Mouse (Mus musculus): ENCODE results near the gene Aktip. TPM values are rescaled to one million over a fixed set of nuclear protein-coding genes. Genes with fewer than 3 reads are reported as not detected.
A peak's percentile ranks its signal among the peaks of the same experiment; 100 is the strongest.

The Aktip gene
- polyA plus RNA-seq, 1 experiment: 72.0 TPM

DNA sequence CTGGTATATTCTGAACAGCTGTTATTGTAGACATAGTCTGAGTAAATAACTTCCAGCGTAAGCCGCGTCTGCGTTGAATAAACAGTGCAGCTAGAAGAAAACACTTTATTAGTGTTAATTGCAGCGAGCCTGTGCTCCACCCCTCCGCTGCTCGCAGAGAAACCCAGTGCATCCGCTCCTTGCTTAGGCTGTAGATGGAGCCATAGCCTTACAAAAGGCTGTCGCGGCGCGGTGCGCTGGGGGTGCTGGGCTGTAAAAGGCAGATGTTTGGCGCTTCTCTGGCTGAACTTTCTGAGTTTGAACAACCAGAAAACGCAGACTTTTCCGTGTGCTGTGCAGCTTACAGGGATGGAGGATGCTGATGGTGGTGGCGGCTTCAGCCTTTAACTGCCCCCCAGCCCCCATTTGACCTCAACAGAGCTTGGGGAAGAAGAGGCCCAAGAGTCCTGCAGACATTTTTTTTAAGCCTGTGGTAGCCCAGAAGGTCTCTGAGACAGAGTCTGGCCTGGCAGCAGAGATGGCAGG is 8.9 kb downstream of the Aktip start:
- DNase-seq (ENCODE audit: low read depth): peak; percentile 92
- no peak for TF ChIP-seq POLR2A (IDR thresholded peaks at IDR 0.05; ENCODE audit: borderline replicate concordance, extremely low read depth, insufficient read depth, insufficient read length, poor library complexity, severe bottlenecking)
- peak; percentile 95 for TF ChIP-seq CTCF (IDR thresholded peaks at IDR 0.05; ENCODE audit: borderline replicate concordance, extremely low read depth, insufficient read depth, insufficient read length)

DNA sequence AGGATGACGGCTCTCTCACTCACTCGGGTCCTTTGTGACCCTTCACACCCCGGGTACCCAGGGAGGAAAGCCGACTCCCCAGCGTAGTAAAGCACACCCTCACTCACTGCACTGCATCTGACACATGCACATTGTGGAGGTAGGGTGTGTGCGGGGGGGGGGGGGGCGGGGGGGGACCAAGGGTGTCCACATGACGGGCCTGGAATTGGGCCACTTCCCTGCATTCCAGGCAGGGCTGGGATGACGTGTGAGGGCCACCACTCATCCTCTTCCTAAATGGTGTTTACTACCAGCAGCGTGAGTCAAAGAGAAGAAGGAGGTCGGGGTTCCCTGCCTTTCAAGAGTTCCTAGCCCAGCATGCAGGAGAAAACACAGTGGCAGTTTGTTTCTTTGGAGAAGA is 11.6 kb downstream of the Aktip start:
- TF ChIP-seq CTCF (IDR thresholded peaks at IDR 0.05; ENCODE audit: borderline replicate concordance, extremely low read depth, insufficient read depth, insufficient read length) (no peak), POLR2A (IDR thresholded peaks at IDR 0.05; ENCODE audit: borderline replicate concordance, extremely low read depth, insufficient read depth, insufficient read length, poor library complexity, severe bottlenecking) (no peak)
- DNase-seq (ENCODE audit: low read depth): no peak

DNA sequence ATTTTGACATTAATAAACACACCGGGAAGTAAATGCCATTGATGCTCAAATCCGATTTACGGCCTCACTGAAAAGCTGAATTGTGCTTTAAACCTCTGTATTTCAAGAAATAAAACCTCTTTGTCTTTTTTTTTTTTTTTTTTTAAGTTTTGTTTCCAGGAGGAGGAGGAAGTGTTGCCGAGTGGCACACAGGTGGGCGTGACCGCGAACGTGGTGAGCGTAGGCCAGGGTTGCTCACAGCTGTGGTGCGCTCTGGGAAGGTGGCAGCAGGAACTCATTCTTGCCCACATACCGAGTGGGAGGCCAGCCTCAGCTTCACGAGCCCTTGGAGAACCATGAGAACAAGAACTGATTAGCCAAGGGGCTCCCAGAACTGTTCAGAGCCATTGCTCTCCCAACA is 13.4 kb downstream of the Aktip start:
- TF ChIP-seq CTCF (IDR thresholded peaks at IDR 0.05; ENCODE audit: borderline replicate concordance, extremely low read depth, insufficient read depth, insufficient read length): no peak
- TF ChIP-seq POLR2A (IDR thresholded peaks at IDR 0.05; ENCODE audit: borderline replicate concordance, extremely low read depth, insufficient read depth, insufficient read length, poor library complexity, severe bottlenecking): no peak
- no peak for DNase-seq (ENCODE audit: low read depth)

DNA sequence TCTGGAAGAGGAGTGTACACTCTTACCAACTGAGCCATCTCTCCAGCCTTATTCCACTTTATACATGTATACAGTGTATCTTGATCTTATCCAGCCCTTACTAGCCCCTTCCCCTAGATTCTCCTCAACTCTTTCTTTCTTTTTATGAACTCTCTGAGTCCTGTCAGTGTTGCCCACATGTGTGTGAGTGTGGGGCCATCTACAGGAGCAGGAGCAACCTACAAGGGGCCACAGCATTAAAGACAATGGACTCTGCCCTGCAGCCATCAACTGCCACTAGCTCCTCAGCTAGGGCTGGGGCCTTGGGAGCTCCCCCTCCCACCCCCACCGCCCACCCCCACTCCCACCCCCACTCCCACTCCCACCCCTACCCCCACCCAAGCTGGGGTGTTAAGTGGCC is 22.1 kb downstream of the Aktip start:
- DNase-seq (ENCODE audit: low read depth): no peak
- TF ChIP-seq CTCF (IDR thresholded peaks at IDR 0.05; ENCODE audit: borderline replicate concordance, extremely low read depth, insufficient read depth, insufficient read length): no peak
- TF ChIP-seq POLR2A (IDR thresholded peaks at IDR 0.05; ENCODE audit: borderline replicate concordance, extremely low read depth, insufficient read depth, insufficient read length, poor library complexity, severe bottlenecking): no peak

DNA sequence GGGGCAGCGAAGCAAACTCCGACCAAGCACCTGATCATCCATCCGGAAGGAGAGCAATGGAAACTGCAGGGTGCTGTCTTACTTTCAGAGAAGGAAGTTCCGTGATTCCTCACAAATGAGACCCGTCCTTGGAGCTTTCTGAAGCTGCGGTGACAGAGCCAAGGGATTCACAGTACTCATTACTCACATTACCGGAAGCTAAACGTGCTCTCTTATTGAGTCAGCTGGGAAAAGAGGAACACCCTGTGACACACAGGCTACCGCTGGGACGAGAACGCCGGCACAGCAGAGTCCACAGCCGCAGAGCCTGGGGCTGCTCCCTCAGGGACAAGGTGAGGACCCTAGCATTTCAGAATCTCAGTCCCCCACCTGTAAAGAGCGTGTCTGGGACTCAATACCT is 23.6 kb downstream of the Aktip start:
- TF ChIP-seq POLR2A (IDR thresholded peaks at IDR 0.05; ENCODE audit: borderline replicate concordance, extremely low read depth, insufficient read depth, insufficient read length, poor library complexity, severe bottlenecking) (no peak), CTCF (IDR thresholded peaks at IDR 0.05; ENCODE audit: borderline replicate concordance, extremely low read depth, insufficient read depth, insufficient read length) (no peak)
- DNase-seq (ENCODE audit: low read depth): no peak

DNA sequence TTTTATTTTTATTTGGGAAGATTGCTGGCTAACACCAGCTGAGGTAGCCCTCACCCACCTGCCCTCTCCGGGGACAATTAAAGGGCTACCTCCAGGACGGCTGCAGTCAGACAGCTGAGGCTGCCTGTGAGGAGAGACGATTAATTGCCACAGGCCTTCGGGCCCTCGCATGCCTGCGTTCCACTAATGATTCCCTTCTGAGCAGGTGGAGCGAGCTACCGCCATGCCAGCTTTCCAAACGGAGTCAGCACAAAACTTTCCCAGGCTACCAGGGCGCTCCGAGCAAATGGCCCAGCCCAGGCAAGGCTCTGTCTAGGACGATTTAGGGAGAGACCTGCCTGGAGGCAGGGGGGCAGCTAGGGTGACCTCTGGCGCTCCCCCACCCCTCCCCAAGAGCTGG is 28.2 kb downstream of the Aktip start:
- peak; percentile 75 for DNase-seq (ENCODE audit: low read depth)
- TF ChIP-seq POLR2A (IDR thresholded peaks at IDR 0.05; ENCODE audit: borderline replicate concordance, extremely low read depth, insufficient read depth, insufficient read length, poor library complexity, severe bottlenecking): no peak

DNA sequence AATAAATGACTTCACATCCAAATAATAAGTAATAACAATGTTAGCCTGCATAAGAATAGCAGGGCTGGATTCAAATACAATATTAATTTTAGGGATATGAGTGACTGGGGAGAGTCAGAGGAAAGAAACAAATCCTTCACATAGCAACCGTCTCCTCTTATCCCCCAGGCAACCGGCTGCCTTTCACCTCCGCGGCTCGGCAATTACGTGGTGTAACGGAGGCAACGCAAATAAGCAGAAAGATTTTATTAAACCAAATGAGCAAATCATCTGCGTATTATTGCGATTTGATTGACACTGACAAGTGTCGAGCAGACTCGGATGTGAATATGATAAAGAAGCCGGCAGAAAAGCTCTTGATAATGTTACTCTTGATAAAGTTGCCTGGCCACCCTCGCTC is 28.9 kb downstream of the Aktip start:
- DNase-seq (ENCODE audit: low read depth): peak; percentile 87
- TF ChIP-seq POLR2A (IDR thresholded peaks at IDR 0.05; ENCODE audit: borderline replicate concordance, extremely low read depth, insufficient read depth, insufficient read length, poor library complexity, severe bottlenecking) (no peak), CTCF (IDR thresholded peaks at IDR 0.05; ENCODE audit: borderline replicate concordance, extremely low read depth, insufficient read depth, insufficient read length) (no peak)

DNA sequence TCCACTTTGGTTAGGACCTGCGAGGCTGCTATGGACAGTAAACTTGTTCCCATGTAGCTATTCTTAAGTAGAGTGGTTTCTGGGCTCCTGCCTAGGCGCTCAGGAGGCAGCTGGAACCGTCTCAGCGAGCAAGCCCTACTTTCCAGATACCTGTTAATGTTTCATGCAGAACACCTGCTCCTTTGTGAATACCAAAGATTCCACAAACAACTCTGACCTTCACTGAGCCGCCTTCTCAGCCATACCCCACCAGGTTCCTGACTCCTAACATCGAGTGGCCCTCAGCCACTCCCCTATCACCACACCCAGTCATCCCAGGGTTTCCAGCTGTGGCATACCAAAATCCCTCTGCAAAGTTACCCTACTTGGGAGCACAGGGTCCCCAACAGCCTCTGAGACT is 29.6 kb downstream of the Aktip start:
- no peak for DNase-seq (ENCODE audit: low read depth)
- TF ChIP-seq CTCF (IDR thresholded peaks at IDR 0.05; ENCODE audit: borderline replicate concordance, extremely low read depth, insufficient read depth, insufficient read length) (no peak), POLR2A (IDR thresholded peaks at IDR 0.05; ENCODE audit: borderline replicate concordance, extremely low read depth, insufficient read depth, insufficient read length, poor library complexity, severe bottlenecking) (no peak)

DNA sequence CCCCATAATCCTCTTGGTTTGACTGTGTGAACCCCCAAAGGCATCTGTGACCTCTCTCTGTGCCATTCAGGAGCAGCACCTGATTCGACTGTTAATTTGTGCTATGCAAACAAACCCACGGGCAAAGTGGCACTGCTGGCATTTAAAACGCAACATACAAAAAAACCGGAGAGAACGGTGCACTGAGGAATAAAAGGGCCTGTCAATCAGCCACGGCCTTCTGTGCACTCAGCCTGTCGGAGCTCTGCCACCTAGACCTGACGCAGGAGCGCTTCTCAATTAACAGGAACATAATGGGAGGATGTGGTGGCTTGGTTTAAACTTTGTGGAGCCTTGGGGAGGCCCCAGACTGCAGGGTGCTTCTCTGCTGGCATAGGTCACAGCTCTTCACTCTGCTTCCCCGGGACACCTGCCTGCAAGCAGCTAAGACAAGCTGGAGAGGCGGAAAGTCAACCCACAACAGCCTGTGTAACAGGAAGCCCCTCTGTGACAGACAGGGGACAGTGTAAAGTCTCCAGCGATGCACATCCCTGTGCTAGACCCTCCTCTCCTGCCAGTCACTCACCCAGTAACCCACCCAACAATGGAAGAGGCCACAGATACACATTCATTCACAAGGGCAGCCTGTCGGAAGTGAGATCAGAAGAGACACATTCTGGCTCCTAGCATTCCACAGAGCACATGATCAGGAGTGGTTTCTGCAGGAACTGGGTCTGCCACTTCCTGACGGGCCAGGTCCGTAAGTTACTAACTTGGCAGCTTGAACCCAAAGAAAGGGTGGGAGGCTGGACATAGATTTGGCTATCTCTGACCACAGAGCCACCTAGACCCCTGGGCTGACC is 39.6 kb downstream of the Aktip start:
- no peak for TF ChIP-seq POLR2A (IDR thresholded peaks at IDR 0.05; ENCODE audit: borderline replicate concordance, extremely low read depth, insufficient read depth, insufficient read length, poor library complexity, severe bottlenecking)
- TF ChIP-seq CTCF (IDR thresholded peaks at IDR 0.05; ENCODE audit: borderline replicate concordance, extremely low read depth, insufficient read depth, insufficient read length): no peak
- peak; percentile 71 for DNase-seq (ENCODE audit: low read depth)

DNA sequence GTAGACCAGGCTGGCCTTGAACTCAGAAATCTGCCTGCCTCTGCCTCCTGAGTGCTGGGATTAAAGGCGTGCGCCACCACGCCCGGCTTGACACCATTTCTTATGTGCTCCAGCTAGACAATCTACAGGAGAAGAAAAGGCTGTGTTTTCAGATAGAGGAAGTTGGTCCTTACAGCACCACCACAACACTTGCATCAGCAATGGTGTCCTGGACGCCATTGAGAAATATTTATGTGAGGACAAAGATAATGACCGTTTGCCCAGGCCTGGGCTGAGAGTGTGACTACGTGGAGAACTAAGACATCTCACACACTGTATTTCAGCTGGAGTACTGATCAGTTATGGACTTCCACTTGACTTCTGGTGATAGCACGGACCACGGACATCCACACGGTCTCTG is 41.2 kb downstream of the Aktip start:
- no peak for DNase-seq (ENCODE audit: low read depth)
- no peak for TF ChIP-seq POLR2A (IDR thresholded peaks at IDR 0.05; ENCODE audit: borderline replicate concordance, extremely low read depth, insufficient read depth, insufficient read length, poor library complexity, severe bottlenecking)

DNA sequence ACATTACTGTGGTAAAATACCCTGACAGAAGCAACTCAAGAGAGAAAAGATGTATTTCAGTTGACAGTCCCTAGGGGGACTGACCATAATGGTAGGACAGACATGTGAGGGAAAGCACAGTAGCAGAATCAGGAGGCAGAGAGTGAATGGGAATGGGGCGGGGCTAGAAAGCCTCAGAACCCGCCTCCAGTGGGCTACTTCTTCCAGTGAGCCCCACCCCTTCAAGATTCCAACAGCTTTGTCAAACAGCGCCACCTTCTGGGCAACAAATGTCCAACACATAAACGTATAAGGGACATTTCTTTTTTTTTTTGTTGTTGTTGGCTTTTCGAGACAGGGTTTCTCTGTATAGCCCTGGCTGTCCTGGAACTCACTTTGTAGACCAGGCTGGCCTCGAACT is 45.2 kb downstream of the Aktip start:
- no peak for DNase-seq (ENCODE audit: low read depth)
- TF ChIP-seq CTCF (IDR thresholded peaks at IDR 0.05; ENCODE audit: borderline replicate concordance, extremely low read depth, insufficient read depth, insufficient read length) (peak; percentile 7; the same call in 1 of the 2 replicates), POLR2A (IDR thresholded peaks at IDR 0.05; ENCODE audit: borderline replicate concordance, extremely low read depth, insufficient read depth, insufficient read length, poor library complexity, severe bottlenecking) (no peak)

DNA sequence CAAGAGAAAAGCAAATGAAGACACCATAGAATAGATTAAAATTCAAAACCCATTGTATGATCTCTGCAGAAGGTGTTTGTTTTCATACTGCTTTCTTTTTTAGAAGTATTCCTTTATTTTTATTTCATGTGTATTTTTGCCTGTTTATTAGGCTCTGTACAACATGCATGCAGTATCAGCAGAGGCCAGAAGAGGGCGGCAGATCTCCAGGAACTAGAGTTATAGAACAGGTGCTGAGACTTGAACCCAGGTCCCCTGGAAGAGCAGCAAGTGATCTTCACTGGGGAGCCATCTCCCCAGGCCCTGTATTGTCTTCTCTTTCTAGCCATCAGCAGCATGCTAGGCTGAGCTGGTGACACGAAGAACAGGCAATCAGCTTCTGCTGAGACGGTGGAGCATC is 45.9 kb downstream of the Aktip start:
- TF ChIP-seq POLR2A (IDR thresholded peaks at IDR 0.05; ENCODE audit: borderline replicate concordance, extremely low read depth, insufficient read depth, insufficient read length, poor library complexity, severe bottlenecking) (no peak), CTCF (IDR thresholded peaks at IDR 0.05; ENCODE audit: borderline replicate concordance, extremely low read depth, insufficient read depth, insufficient read length) (peak; percentile 17; the same call in 1 of the 2 replicates)
- DNase-seq (ENCODE audit: low read depth): no peak

Data from brain, embryonic 14.5 days (tissue).